Mouse (Mus musculus) T-cell, adult 2 months (primary cell): ENCODE data around the gene Sgcd.

Experiments used
- DNase-seq: peaks from one replicate; pipeline ENCODE4 v3.0.0; 2022; ENCODE audit warnings: low spot score

The Sgcd gene

DNA sequence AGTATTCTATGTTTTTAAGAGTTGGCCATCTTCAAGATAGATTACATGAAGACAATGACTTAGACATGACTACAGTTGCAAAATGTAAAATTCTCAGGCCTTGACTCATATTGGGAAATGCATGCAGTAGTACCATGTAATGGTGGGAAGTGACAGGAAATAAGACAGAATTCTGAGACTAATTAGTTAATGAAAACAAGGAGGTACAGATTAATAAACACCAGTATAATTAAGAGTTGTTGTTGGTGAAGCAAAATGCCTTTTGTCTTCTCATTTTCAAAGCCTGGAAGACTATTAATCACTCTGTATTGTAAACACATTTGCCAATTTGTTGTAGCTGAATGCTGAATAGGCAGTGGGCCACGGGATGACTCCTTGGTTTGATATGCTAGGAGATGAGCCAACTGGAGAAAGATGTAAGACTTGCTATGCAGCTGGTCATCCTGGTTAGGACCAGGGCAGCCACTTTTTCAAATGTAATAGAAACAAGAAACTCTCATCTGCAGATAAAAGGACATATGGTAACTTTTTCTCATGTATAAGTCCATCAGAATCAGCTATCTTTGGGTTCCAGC lies 983.4 kb downstream of the Sgcd start:
- DNase-seq: no peak

DNA sequence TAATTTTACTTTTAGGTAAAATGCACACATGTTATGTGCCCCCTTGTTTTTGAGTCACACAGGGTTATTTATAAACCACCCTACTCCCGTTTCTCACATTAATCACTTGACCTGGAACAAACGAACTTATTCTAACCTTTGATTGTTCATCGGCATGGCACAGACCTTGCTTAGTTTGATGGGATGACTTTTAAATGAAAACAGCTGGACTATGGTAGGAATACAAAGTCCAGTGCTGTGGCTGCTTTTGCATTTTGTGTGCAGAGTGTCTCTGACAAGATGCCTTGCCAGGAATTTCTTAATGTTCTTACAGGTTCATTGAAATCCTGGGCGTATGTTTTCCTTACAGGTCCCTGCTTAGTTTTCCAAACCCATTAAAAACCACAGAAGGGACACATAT lies 1049.5 kb downstream of the Sgcd start:
- no peak for DNase-seq

DNA sequence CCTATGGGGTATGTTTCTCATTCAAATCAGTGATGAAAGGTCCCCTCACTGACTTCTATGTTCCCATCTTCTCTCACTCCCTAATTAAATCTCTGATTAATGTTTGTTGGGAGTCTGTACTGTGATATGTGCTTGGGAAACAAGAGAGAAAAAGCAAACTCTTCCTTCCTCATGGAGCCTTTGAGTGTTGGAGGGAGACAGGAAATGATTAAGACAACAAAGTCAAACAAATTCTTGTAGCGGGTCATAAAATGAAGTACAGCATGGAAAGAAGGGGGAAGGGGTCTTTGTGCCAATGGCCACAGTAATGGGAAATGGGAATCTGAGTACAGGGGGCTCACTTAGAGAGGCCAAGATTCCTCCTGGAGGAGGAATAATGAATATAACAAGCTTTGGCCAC lies 1063.8 kb downstream of the Sgcd start:
- DNase-seq: no peak

DNA sequence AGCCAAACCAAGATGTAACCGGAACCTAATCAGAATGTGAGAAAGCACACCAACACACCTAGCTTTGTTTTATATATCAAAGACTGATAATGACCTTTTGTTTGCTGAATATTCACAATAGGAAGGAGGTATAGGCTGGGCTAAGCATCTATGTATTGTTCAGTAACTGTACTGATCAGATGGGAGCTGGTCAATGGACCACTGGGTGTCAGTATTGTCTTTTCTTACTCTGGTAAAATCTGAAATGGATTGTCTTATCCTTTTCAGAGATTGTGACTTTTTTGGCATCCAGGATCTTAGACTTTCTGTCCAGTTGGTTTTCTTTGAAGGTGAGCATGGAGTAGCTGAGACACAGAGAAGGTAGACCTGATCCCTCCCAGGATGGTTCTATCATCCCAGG lies 1068.5 kb downstream of the Sgcd start:
- DNase-seq: no peak

DNA sequence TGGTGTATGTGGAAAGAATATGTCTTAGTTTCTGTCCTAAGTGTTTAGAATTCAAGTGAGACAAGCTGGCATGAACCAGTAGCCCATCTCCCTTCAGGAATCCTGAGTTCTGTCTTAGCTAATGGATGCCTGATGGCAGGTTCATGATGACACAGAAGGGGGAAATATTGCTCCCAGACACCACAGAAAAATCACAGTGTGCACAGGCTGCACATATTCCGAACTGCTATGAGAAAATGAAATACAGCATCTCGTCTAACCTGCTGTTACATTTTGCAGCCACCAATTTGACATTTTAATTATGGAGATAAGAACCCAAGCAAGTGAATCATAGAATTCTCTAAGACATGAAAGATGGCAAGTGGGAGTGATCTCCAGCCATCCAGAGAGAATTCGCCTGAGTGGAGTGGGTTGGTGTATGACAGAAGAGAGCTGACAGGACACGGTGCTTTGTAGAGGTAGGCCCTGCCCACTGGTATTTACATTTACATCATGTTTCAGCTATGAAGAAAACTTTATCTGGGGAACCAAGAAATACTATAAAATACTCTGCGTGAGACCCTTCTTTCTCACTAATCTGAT lies 1076.0 kb downstream of the Sgcd start:
- DNase-seq: no peak

DNA sequence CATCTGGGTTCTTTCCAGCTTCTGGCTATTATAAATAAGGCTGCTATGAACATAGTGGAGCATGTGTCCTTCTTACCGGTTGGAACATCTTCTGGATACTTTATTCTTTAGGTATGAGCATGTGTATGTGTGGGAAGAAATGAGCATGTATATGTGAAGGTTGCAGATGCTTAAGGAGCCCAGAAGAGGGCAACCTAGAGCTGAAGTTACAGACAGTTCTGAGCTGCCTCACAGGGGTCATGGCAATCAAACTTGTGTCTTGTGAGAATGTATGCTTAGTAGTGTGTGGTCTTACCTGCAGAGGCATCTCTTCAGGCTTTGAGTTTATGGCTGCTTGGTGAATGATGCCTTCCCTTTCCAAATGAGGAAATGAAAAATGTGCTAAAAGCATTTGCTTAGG lies 1084.5 kb downstream of the Sgcd start:
- DNase-seq: no peak

DNA sequence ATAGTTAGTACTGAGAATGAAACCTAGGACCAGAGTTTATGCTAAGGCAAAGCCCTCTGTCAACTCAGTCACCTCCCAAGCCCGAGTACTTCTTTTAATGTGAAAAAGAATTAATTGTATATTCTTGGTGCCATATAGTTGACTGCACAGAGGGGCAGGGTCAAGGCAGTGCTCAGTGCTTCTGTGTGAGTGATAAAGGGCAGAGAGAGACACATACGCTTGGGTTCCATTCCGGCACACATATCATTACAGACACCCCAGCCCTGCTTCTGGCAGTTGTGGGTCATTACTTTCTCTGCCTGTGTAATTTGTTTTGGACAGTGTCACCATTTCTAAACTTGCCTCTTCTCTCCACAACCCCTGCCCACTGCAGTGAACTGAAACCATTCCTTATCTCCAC lies 1099.7 kb downstream of the Sgcd start:
- DNase-seq: no peak

DNA sequence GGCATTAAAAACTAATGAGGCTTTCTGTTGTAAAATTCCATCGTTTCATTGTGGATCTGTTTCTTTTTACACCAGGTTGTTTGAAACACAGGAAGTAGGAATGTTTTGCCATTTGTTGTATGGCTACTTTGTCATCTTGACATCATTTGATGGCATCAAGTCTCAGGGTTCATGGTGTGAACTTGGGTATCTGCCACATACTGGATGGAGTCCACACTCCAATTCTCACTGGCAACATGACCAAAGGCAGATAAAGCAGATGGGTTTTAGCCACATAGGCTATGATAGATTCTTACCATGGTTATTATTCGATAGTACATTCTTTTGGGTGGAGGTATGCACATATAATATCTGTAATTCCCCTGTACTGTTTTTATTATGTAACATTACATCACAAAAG lies 1106.3 kb downstream of the Sgcd start:
- no peak for DNase-seq

DNA sequence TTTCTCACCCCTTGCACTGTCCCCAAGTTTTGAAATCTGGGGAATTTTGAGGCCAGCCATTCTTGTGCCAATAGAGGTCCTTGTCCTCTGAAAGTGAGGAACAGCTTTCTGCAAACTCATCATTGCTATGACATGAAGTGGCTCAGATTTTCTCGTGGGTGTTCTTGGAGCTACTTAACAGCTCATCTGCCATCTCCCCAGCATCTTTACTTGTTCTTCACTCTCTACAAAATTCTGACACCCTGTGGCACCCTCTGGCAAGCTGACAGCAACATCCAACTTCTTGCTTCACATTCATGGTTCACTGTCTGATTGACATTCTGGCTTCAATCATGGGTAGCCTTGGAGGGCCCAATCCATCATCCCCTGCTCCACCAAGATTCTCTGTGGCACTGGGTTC lies 1113.0 kb downstream of the Sgcd start:
- no peak for DNase-seq

DNA sequence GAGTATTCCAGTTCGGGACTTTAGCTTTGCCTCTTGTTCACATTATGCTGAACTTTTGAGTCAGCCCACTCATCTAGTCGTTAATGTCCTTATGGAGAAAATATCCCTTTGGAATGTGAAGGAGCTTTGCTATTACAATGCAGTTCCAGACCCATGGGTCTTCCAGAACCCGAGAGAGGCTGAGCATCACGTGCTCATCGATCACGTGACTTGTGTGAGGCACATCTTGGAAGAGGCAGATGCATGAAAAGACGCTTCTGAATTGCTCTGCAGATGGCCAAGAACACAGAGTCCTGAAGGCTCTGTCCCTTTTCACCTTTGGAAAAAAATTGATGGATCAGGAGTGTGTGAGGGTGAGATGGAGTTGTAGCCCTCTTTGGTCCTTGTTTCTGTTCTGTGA lies 1120.2 kb downstream of the Sgcd start:
- DNase-seq: no peak

DNA sequence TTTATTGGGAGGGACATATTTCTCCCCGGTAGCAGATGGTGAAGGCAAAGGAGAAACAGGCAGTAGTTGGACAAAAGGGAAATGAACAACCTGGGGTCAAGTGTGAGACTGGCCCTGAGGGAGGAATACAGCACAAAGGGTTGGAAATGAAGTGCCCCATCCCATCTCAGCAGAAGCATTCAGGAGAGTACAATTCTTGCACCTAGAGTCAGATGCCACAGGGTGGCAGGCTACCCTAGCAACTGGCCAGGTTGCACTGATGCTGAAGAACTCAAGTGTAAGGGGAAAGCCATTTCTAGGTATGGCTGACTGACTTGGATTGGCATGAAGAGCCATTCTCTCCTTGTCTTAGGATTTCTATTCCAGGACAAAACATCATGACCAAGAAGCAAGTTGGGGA lies 1124.0 kb downstream of the Sgcd start:
- DNase-seq: no peak

DNA sequence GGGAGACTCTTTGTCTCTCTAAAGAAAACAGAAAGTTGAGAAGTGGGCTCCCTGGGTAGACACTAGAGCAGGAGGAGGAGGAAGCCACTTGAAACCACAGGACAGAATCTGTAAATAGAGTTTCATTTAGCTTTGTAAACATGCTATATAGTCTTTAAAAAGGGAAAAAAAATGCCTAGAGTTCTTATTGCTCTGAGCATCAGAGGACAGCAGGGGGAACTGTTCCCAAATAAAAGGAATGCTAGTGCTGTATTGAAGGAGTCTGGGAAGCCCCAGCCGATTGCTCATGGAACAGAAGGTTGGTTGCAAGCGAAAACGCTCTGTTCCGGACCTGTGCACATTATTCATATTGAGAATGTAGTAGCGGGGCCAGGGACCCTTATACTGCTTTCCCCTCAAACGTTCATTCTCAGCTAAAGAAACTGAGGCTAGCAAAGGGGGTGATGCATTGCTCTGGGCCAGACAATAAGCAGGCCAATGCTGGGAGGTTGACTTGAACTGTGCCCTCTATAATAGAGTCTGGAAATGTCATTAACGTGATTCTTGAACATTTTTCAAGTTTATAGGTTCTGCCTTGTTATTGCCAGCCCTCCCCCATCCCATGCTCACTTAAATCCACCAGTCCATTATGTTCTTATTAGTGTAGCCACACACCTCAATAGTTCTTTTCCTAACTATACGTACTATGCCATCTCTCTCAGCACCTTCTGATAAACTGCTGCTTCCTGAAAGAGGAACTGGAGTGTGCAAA lies 1140.4 kb downstream of the Sgcd start:
- DNase-seq: no peak

DNA sequence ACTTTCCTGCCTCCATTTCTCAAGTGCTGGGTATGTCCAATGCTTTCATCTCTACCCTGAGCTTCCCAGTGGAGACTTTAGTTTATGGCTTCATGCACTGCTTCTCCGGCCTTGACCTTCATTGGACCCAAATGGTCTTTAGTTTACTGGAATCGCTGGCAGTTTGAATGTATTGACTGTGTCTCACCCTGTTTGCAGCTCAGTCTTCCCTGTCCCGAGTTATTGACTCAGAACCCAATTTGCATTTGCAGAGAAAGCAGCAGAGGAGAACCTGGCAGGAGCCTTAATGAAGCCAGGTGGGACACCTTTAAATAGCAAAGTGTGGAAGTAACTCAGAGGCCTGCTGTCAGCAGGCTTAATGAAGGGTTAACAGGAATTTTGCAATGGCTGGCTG lies 1140.9 kb downstream of the Sgcd start:
- no peak for DNase-seq

DNA sequence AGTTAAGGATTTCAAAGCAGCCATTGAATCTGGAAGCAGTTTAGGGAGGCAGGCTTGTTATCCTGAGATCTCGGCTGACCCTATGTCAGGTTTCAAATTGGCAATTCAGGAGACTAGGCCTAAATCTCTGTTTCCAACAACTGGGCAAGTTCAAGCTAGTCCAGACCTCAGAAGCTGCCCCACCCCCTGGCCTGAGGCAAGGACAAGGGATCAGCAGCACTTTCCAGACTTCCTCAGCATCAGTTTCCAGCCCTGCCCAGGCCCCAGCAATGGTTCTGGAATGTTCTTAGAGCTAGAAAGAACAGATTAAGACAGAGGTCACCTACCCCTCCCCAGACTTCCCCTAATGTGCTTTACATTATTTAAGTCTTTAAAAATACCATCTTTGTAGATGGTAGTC lies 1142.1 kb downstream of the Sgcd start:
- DNase-seq: no peak
